In genomic region chr19:50911646-50912045, GRCm38 (mm10) we compare ENCODE assay signal across 16 mouse cellular contexts.
"Had no signal": no experiment of that assay in that cellular context is flagged by ENCODE, and none has a peak within 500 bp of the region (broad histone marks: within the 10 kb centered on the region; RNA-seq: fewer than 3 reads in every experiment).

No protein-coding gene starts in this region.

- H3K36me3 ChIP-seq: midbrain, embryonic 13.5 days; midbrain, embryonic 15.5 days; neural tube, embryonic 12.5 days had no signal

- H3K9ac ChIP-seq: lung, embryonic 14.5 days; midbrain, embryonic 13.5 days; midbrain, embryonic 15.5 days; neural tube, embryonic 12.5 days had no signal

- H3K9me3 ChIP-seq: midbrain, embryonic 13.5 days; midbrain, embryonic 15.5 days; neural tube, embryonic 12.5 days had no signal

- H3K4me1 ChIP-seq: midbrain, embryonic 13.5 days; midbrain, embryonic 15.5 days; neural tube, embryonic 12.5 days had no signal

- H3K4me2 ChIP-seq: lung, embryonic 14.5 days; midbrain, embryonic 11.5 days; midbrain, embryonic 13.5 days; midbrain, embryonic 15.5 days; neural tube, embryonic 12.5 days had no signal

- H3K27me3 ChIP-seq: midbrain, embryonic 13.5 days; midbrain, embryonic 15.5 days; neural tube, embryonic 12.5 days had no signal

- ATAC-seq: midbrain, embryonic 13.5 days; midbrain, embryonic 15.5 days had no signal

- H3K4me3 ChIP-seq: midbrain, embryonic 13.5 days; midbrain, embryonic 15.5 days; neural tube, embryonic 12.5 days had no signal

- H3K27ac ChIP-seq: midbrain, embryonic 13.5 days; midbrain, embryonic 15.5 days; neural tube, embryonic 12.5 days had no signal

- DNase-seq: lung, adult 18-20 months; lung, embryonic 14.5 days; lung, postnatal 10 days; lung, postnatal 4 days; retina, postnatal 1 day; right cerebral cortex, adult 18-20 months; right cerebral cortex, postnatal 25 days; right cerebral cortex, postnatal 4 days; spleen, adult 18-20 months; thymus, adult 18-20 months; thymus, postnatal 14 days; thymus, postnatal 36 days had no signal
